ENCODE assay signal across 17 mouse cellular contexts in genomic region chr11:60548112-60548511, GRCm38 (mm10).
"Had no signal": no experiment of that assay in that cellular context is flagged by ENCODE, and none has a peak within 500 bp of the region (broad histone marks: within the 10 kb centered on the region; RNA-seq: fewer than 3 reads in every experiment).

No protein-coding gene starts in this region.

- H3K9me3 ChIP-seq: kidney, embryonic 15.5 days; limb, embryonic 10.5 days; liver, embryonic 15.5 days; midbrain, embryonic 10.5 days; neural tube, embryonic 13.5 days; stomach, embryonic 15.5 days had no signal

- H3K9ac ChIP-seq: kidney, embryonic 15.5 days; liver, embryonic 15.5 days; neural tube, embryonic 13.5 days; stomach, embryonic 15.5 days had no signal

- H3K4me2 ChIP-seq: kidney, embryonic 15.5 days; liver, embryonic 11.5 days; liver, embryonic 15.5 days; neural tube, embryonic 13.5 days; stomach, embryonic 15.5 days had no signal

- H3K27me3 ChIP-seq: kidney, embryonic 15.5 days; liver, embryonic 15.5 days; neural tube, embryonic 13.5 days; stomach, embryonic 15.5 days had no signal

- ATAC-seq: lung, postnatal 0 days; midbrain, embryonic 16.5 days had no signal

- H3K4me3 ChIP-seq: kidney, embryonic 15.5 days; left cerebral cortex, adult 2 months; limb, embryonic 10.5 days; liver, embryonic 15.5 days; midbrain, embryonic 10.5 days; neural tube, embryonic 13.5 days; stomach, embryonic 15.5 days had no signal

- H3K27ac ChIP-seq: kidney, embryonic 15.5 days; left cerebral cortex, adult 2 months; limb, embryonic 10.5 days; liver, embryonic 15.5 days; midbrain, embryonic 10.5 days; neural tube, embryonic 13.5 days; stomach, embryonic 15.5 days had no signal

- DNase-seq: kidney, postnatal 25 days; lung, adult 2 months; lung, postnatal 36 days; retina, postnatal 1 day; right cerebral cortex, postnatal 4 days; thymus, adult 2 months; thymus, postnatal 25 days had no signal

- H3K4me1 ChIP-seq: stomach, embryonic 15.5 days had no signal
